In genomic region chr7:109525740-109526663, GRCm38 (mm10) we compare ENCODE assay signal across 10 mouse cellular contexts. TPM values are rescaled to one million over a fixed set of nuclear protein-coding genes. Genes with fewer than 3 reads are reported as not detected.
DNase-seq lines count a peak whose midpoint lies in the region; ATAC-seq lines count a peak whose summit lies in the region.
"Had no signal": no experiment of that assay in that cellular context is flagged by ENCODE, and none has a peak within 500 bp of the region (broad histone marks: within the 10 kb centered on the region; RNA-seq: fewer than 3 reads in every experiment).

No protein-coding gene starts in this region.

- no peak for DNase-seq in heart, postnatal 25 days (ENCODE audit: low spot score)
- no peak for DNase-seq in ovary, adult 18-20 months (ENCODE audit: low spot score)
- DNase-seq in spleen, postnatal 4 days (ENCODE audit: low spot score in 2 of 2), result no peak
- no peak for DNase-seq in right cerebral cortex, adult 18-20 months
- DNase-seq: cerebellum, adult 11 months had no signal

- WGBS in heart, embryonic 12.5 days, result 59% methylated on average over 16 of the region's 16 CpGs
- 82% methylated on average over 16 of the region's 16 CpGs for WGBS in neural tube, embryonic 13.5 days
- 83% methylated on average over 16 of the region's 16 CpGs for WGBS in neural tube, embryonic 15.5 days
- WGBS in kidney, embryonic 16.5 days, result 67% methylated on average over 16 of the region's 16 CpGs

- intact Hi-C loops in heart, postnatal 25 days (cut with DNase I), result loop anchor here (5.0 kb wide), 1 partner anchor 181 kb away; no protein-coding TSS in a partner anchor

- peaks cover 17% of the 10 kb centered on the region for H3K4me1 ChIP-seq in heart, embryonic 12.5 days (replicated peaks)
- peaks cover 11% of the 10 kb centered on the region for H3K4me1 ChIP-seq in neural tube, embryonic 13.5 days (replicated peaks)
- peaks cover 9% of the 10 kb centered on the region for H3K4me1 ChIP-seq in neural tube, embryonic 15.5 days
- peaks cover 7% of the 10 kb centered on the region for H3K4me1 ChIP-seq in kidney, embryonic 16.5 days (ENCODE audit: insufficient read depth, low read length)

- H3K9ac ChIP-seq in heart, embryonic 12.5 days, result 0 out of 2 replicates have a peak overlapping the region, but pooled peaks have one; percentile 6
- no peak overlapping the region for H3K9ac ChIP-seq in neural tube, embryonic 13.5 days
- no peak overlapping the region for H3K9ac ChIP-seq in neural tube, embryonic 15.5 days (replicated peaks)
- H3K9ac ChIP-seq in kidney, embryonic 16.5 days (replicated peaks; ENCODE audit: low read length), result no peak overlapping the region
- H3K9ac ChIP-seq: embryonic facial prominence, embryonic 12.5 days had no signal

- no peak for ATAC-seq in heart, embryonic 12.5 days (ENCODE audit: insufficient number of reproducible peaks, low FRiP score)
- ATAC-seq in neural tube, embryonic 13.5 days (ENCODE audit: low read depth), result no peak
- no peak for ATAC-seq in neural tube, embryonic 15.5 days (ENCODE audit: low FRiP score)
- ATAC-seq in kidney, embryonic 16.5 days (ENCODE audit: low FRiP score, low TSS enrichment), result 0 out of 2 replicates have a peak, but pooled peaks have one; percentile 14

- H3K27me3 ChIP-seq in heart, embryonic 12.5 days (replicated peaks), result no peaks in the 10 kb centered on the region
- H3K27me3 ChIP-seq in neural tube, embryonic 13.5 days, result no peaks in the 10 kb centered on the region
- H3K27me3 ChIP-seq in neural tube, embryonic 15.5 days (replicated peaks), result no peaks in the 10 kb centered on the region
- no peaks in the 10 kb centered on the region for H3K27me3 ChIP-seq in kidney, embryonic 16.5 days (ENCODE audit: insufficient read depth, low read length)
- H3K27me3 ChIP-seq: embryonic facial prominence, embryonic 12.5 days had no signal

- H3K27ac ChIP-seq in heart, embryonic 12.5 days (ENCODE audit: poor library complexity, severe bottlenecking), result peak overlapping the region; percentile 41
- H3K27ac ChIP-seq in neural tube, embryonic 13.5 days (replicated peaks), result peak overlapping the region; percentile 9; the same call in 1 of the 2 replicates
- no peak overlapping the region; the same call in 1 of the 2 replicates for H3K27ac ChIP-seq in neural tube, embryonic 15.5 days (replicated peaks)
- peak overlapping the region; percentile 54; the same call in 1 of the 2 replicates for H3K27ac ChIP-seq in kidney, embryonic 16.5 days (ENCODE audit: low read length)
- H3K27ac ChIP-seq: embryonic facial prominence, embryonic 12.5 days had no signal

- H3K4me2 ChIP-seq in heart, embryonic 12.5 days, result no peak overlapping the region
- no peak overlapping the region for H3K4me2 ChIP-seq in neural tube, embryonic 13.5 days
- H3K4me2 ChIP-seq in neural tube, embryonic 15.5 days, result no peak overlapping the region
- H3K4me2 ChIP-seq in kidney, embryonic 16.5 days (replicated peaks; ENCODE audit: low read depth, low read length), result no peak overlapping the region
- H3K4me2 ChIP-seq: embryonic facial prominence, embryonic 12.5 days had no signal

- H3K4me3 ChIP-seq in heart, embryonic 12.5 days, result no peak overlapping the region
- no peak overlapping the region for H3K4me3 ChIP-seq in neural tube, embryonic 13.5 days
- H3K4me3 ChIP-seq in neural tube, embryonic 15.5 days (replicated peaks), result no peak overlapping the region
- no peak overlapping the region for H3K4me3 ChIP-seq in kidney, embryonic 16.5 days (ENCODE audit: low read length)
- H3K4me3 ChIP-seq: embryonic facial prominence, embryonic 12.5 days had no signal

- no peaks in the 10 kb centered on the region for H3K9me3 ChIP-seq in heart, embryonic 12.5 days (replicated peaks)
- H3K9me3 ChIP-seq in neural tube, embryonic 13.5 days, result no peaks in the 10 kb centered on the region
- H3K9me3 ChIP-seq in neural tube, embryonic 15.5 days (replicated peaks), result no peaks in the 10 kb centered on the region
- H3K9me3 ChIP-seq in kidney, embryonic 16.5 days (ENCODE audit: low read length), result no peaks in the 10 kb centered on the region
- H3K9me3 ChIP-seq: embryonic facial prominence, embryonic 12.5 days had no signal

- H3K36me3 ChIP-seq in heart, embryonic 12.5 days, result peaks cover 84% of the 10 kb centered on the region
- peaks cover 66% of the 10 kb centered on the region for H3K36me3 ChIP-seq in neural tube, embryonic 13.5 days
- peaks cover 61% of the 10 kb centered on the region for H3K36me3 ChIP-seq in neural tube, embryonic 15.5 days
- H3K36me3 ChIP-seq in kidney, embryonic 16.5 days (ENCODE audit: insufficient read depth, low read length), result peaks cover 53% of the 10 kb centered on the region

RNA-seq across cellular contexts. Expression of gene Rpl27a, which starts 7.1 kb away (rescaled TPM):
- 80.5 and 83.4 TPM in 2 replicates for polyA plus RNA-seq in heart, embryonic 12.5 days (2016; fragmentation: Nextera tagmentation; extraction: Ambion mirVana)
- total RNA-seq in heart, postnatal 25 days (2021), result 100 to 1,000 TPM in 1 of 2 experiments, 10 to 100 TPM in 1; 95.9 to 104 TPM
- 80.7 and 91.7 TPM in 2 replicates for polyA plus RNA-seq in neural tube, embryonic 13.5 days (2015; fragmentation: Nextera tagmentation; extraction: Ambion mirVana)
- 81.6 and 93.8 TPM in 2 replicates for polyA plus RNA-seq in neural tube, embryonic 15.5 days (2015; fragmentation: Nextera tagmentation; extraction: Ambion mirVana)
- polyA plus RNA-seq in kidney, embryonic 16.5 days (2015; fragmentation: Nextera tagmentation; extraction: Ambion mirVana), result 122 and 129 TPM in 2 replicates

RNA-seq across cellular contexts. Expression of gene Trim66, which starts 18.1 kb away (rescaled TPM):
- 0.03 TPM in 1 of 2 replicates, not detected in the other for polyA plus RNA-seq in heart, embryonic 12.5 days (2016; fragmentation: Nextera tagmentation; extraction: Ambion mirVana)
- total RNA-seq in heart, postnatal 25 days (2021), result under 1 TPM; 0.05 to 0.06 TPM
- polyA plus RNA-seq in neural tube, embryonic 13.5 days (2015; fragmentation: Nextera tagmentation; extraction: Ambion mirVana), result 0.11 and 0.26 TPM in 2 replicates
- polyA plus RNA-seq in neural tube, embryonic 15.5 days (2015; fragmentation: Nextera tagmentation; extraction: Ambion mirVana), result 0.47 and 0.73 TPM in 2 replicates
- 0.03 TPM in 1 of 2 replicates, not detected in the other for polyA plus RNA-seq in kidney, embryonic 16.5 days (2015; fragmentation: Nextera tagmentation; extraction: Ambion mirVana)
